Mouse (Mus musculus): ENCODE data around the gene Kcnip3. TPM values are rescaled to one million over a fixed set of nuclear protein-coding genes. Genes with fewer than 3 reads are reported as not detected.

Gene Kcnip3
- polyA plus RNA-seq, 1 experiment from 2014 or later: 1.2 TPM

DNA sequence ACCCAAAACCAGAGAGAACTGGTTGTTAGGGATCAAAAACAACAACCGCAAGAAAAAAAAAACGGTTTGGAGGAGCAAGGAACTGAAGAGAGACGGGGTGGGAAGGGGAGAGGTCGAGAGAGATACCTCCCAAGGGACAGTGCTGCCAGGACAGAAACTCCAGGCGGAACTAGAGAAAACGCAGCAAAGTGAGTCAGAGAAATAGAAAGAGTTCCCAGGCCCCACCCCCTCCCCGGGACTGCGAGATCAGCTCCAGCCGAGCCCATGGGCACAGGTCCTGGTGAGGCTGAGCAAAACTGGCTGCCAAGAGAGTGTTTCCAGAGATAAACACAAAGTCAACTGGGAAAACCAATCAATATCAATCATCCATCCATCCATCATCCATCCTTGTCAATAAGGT lies 60.5 kb downstream of the Kcnip3 start:
- Histone ChIP-seq H3K27ac (replicated peaks) (no peak overlapping the region), H3K4me3 (ENCODE audit: low read depth, low read length) (no peak overlapping the region), H3K9ac (ENCODE audit: low read length) (no peak overlapping the region), H3K4me1 (replicated peaks; ENCODE audit: control insufficient read depth, insufficient read depth) (no peaks in the 10 kb centered on the region), H3K36me3 (ENCODE audit: control insufficient read depth, insufficient read depth, low read length) (no peaks in the 10 kb centered on the region), H3K27me3 (ENCODE audit: control insufficient read depth, insufficient read depth, low read length) (no peaks in the 10 kb centered on the region), H3K4me2 (replicated peaks; ENCODE audit: low read depth) (no peak overlapping the region), H3K9me3 (ENCODE audit: control insufficient read depth, low read length) (no peaks in the 10 kb centered on the region)
- ATAC-seq (ENCODE audit: low FRiP score, low TSS enrichment): no peak
- TF ChIP-seq CTCF (IDR thresholded peaks at IDR 0.05; ENCODE audit: low read depth) (no peak), EP300 (optimal IDR thresholded peaks at IDR 0.05) (no peak)
- 39% methylated on average over 9 of the region's 9 CpGs for WGBS
- DNase-seq (ENCODE audit: low spot score): no peak

- DNase-seq (ENCODE audit: low spot score) (no peak), ATAC-seq (ENCODE audit: low FRiP score, low TSS enrichment) (no peak)
- no peaks in the 10 kb centered on the region for H3K27me3 ChIP-seq (ENCODE audit: control insufficient read depth, insufficient read depth, low read length)
- TF ChIP-seq CTCF (IDR thresholded peaks at IDR 0.05; ENCODE audit: low read depth) (no peak), EP300 (optimal IDR thresholded peaks at IDR 0.05) (no peak)
- H3K36me3 ChIP-seq (ENCODE audit: control insufficient read depth, insufficient read depth, low read length): no peaks in the 10 kb centered on the region
- no peak overlapping the region for H3K4me3 ChIP-seq (ENCODE audit: low read depth, low read length)
- H3K4me2 ChIP-seq (replicated peaks; ENCODE audit: low read depth): no peak overlapping the region
- no peaks in the 10 kb centered on the region for H3K4me1 ChIP-seq (replicated peaks; ENCODE audit: control insufficient read depth, insufficient read depth)
- H3K9ac ChIP-seq (ENCODE audit: low read length): no peak overlapping the region
- WGBS: 84% methylated on average over 2 of the region's 2 CpGs
- H3K27ac ChIP-seq (replicated peaks): no peak overlapping the region
- no peaks in the 10 kb centered on the region for H3K9me3 ChIP-seq (ENCODE audit: control insufficient read depth, low read length)
These were observed 62.6 kb downstream of the Kcnip3 start for GRCm38 (mm10) chr2:127459341-127459740.

DNA sequence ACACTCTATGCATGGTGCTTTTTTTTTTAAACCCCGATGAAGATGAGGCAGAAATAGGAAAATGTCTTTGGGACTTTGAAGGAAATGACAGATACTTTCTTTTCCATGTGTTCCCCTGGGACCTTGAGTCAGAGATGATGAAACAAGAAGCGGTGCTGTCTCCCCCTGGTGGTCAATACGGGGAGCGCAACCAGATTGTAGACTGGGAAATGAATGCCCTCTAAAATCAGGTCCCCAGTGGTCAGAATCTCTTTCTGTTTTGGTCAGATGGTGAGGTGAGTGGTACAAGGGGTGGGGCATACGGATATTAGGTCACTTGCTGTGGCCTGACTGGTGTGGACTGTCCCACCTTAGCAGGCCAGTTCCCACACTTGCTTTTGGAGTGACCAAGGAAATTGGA lies 68.1 kb downstream of the Kcnip3 start:
- H3K4me2 ChIP-seq (replicated peaks; ENCODE audit: low read depth): no peak overlapping the region
- no peak overlapping the region for H3K4me3 ChIP-seq (ENCODE audit: low read depth, low read length)
- no peaks in the 10 kb centered on the region; the same call in 1 of the 2 replicates for H3K27me3 ChIP-seq (ENCODE audit: control insufficient read depth, insufficient read depth, low read length)
- no peak for TF ChIP-seq EP300 (optimal IDR thresholded peaks at IDR 0.05)
- peak; percentile 95 for TF ChIP-seq CTCF (IDR thresholded peaks at IDR 0.05; ENCODE audit: low read depth)
- ATAC-seq (ENCODE audit: low FRiP score, low TSS enrichment) (no peak), DNase-seq (ENCODE audit: low spot score) (peak; percentile 68)
- H3K27ac ChIP-seq (replicated peaks): no peak overlapping the region
- no peak overlapping the region for H3K9ac ChIP-seq (ENCODE audit: low read length)
- no peaks in the 10 kb centered on the region for H3K9me3 ChIP-seq (ENCODE audit: control insufficient read depth, low read length)
- H3K4me1 ChIP-seq (replicated peaks; ENCODE audit: control insufficient read depth, insufficient read depth): no peaks in the 10 kb centered on the region
- WGBS: 3% methylated on average over 5 of the region's 5 CpGs
- no peaks in the 10 kb centered on the region for H3K36me3 ChIP-seq (ENCODE audit: control insufficient read depth, insufficient read depth, low read length)

- TF ChIP-seq EP300 (optimal IDR thresholded peaks at IDR 0.05) (no peak), CTCF (IDR thresholded peaks at IDR 0.05; ENCODE audit: low read depth) (0 out of 2 replicates have a peak, but pooled peaks have one; percentile 7)
- H3K9ac ChIP-seq (ENCODE audit: low read length): no peak overlapping the region
- no peak overlapping the region for H3K27ac ChIP-seq (replicated peaks)
- DNase-seq (ENCODE audit: low spot score): no peak
- no peak for ATAC-seq (ENCODE audit: low FRiP score, low TSS enrichment)
- H3K4me3 ChIP-seq (ENCODE audit: low read depth, low read length): no peak overlapping the region
- H3K4me2 ChIP-seq (replicated peaks; ENCODE audit: low read depth): no peak overlapping the region
- H3K27me3 ChIP-seq (ENCODE audit: control insufficient read depth, insufficient read depth, low read length): no peaks in the 10 kb centered on the region; the same call in 1 of the 2 replicates
- H3K36me3 ChIP-seq (ENCODE audit: control insufficient read depth, insufficient read depth, low read length): no peaks in the 10 kb centered on the region
- WGBS: 77% methylated on average over 9 of the region's 9 CpGs
- no peaks in the 10 kb centered on the region for H3K4me1 ChIP-seq (replicated peaks; ENCODE audit: control insufficient read depth, insufficient read depth)
- H3K9me3 ChIP-seq (ENCODE audit: control insufficient read depth, low read length): no peaks in the 10 kb centered on the region
These were observed 68.8 kb downstream of the Kcnip3 start for GRCm38 (mm10) chr2:127453141-127453540.

- 15% methylated on average over 6 of the region's 6 CpGs for WGBS
- H3K27me3 ChIP-seq (ENCODE audit: control insufficient read depth, insufficient read depth, low read length): no peaks in the 10 kb centered on the region; the same call in 1 of the 2 replicates
- DNase-seq (ENCODE audit: low spot score): no peak
- no peak for ATAC-seq (ENCODE audit: low FRiP score, low TSS enrichment)
- H3K4me2 ChIP-seq (replicated peaks; ENCODE audit: low read depth): no peak overlapping the region
- H3K4me1 ChIP-seq (replicated peaks; ENCODE audit: control insufficient read depth, insufficient read depth): no peaks in the 10 kb centered on the region
- H3K27ac ChIP-seq (replicated peaks): no peak overlapping the region
- no peak for TF ChIP-seq EP300 (optimal IDR thresholded peaks at IDR 0.05)
- TF ChIP-seq CTCF (IDR thresholded peaks at IDR 0.05; ENCODE audit: low read depth): no peak
- no peaks in the 10 kb centered on the region for H3K9me3 ChIP-seq (ENCODE audit: control insufficient read depth, low read length)
- H3K36me3 ChIP-seq (ENCODE audit: control insufficient read depth, insufficient read depth, low read length): no peaks in the 10 kb centered on the region
- no peak overlapping the region for H3K9ac ChIP-seq (ENCODE audit: low read length)
- no peak overlapping the region for H3K4me3 ChIP-seq (ENCODE audit: low read depth, low read length)
These were observed 70.1 kb downstream of the Kcnip3 start for GRCm38 (mm10) chr2:127451748-127452147.

DNA sequence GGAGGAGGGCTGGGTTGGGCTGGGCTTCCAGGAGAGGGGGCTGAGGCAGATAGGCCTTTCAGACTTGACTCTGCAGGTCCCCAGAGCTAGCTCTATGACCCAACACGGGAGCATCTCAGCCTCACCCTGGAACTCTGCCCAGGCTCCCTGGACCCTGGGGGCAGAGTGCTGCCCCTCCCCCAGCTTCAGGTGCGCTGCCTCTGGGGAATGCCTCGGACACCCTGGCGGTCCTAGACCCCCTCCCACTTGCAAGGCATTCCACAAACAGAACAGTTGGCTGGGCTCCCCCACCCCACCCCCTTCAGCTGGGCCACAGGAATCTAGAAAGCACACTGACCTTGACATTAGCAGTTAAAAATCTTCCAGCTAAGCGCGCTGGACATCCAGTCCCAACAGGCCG lies 72.2 kb downstream of the Kcnip3 start:
- Histone ChIP-seq H3K27me3 (ENCODE audit: control insufficient read depth, insufficient read depth, low read length) (no peaks in the 10 kb centered on the region; the same call in 1 of the 2 replicates), H3K4me3 (ENCODE audit: low read depth, low read length) (no peak overlapping the region), H3K4me1 (replicated peaks; ENCODE audit: control insufficient read depth, insufficient read depth) (no peaks in the 10 kb centered on the region), H3K9me3 (ENCODE audit: control insufficient read depth, low read length) (no peaks in the 10 kb centered on the region), H3K9ac (ENCODE audit: low read length) (no peak overlapping the region), H3K36me3 (ENCODE audit: control insufficient read depth, insufficient read depth, low read length) (no peaks in the 10 kb centered on the region), H3K27ac (replicated peaks) (no peak overlapping the region), H3K4me2 (replicated peaks; ENCODE audit: low read depth) (no peak overlapping the region)
- no peak for DNase-seq (ENCODE audit: low spot score)
- TF ChIP-seq EP300 (optimal IDR thresholded peaks at IDR 0.05): no peak
- no peak for TF ChIP-seq CTCF (IDR thresholded peaks at IDR 0.05; ENCODE audit: low read depth)
- 19% methylated on average over 7 of the region's 7 CpGs for WGBS
- no peak for ATAC-seq (ENCODE audit: low FRiP score, low TSS enrichment)
